Mouse (Mus musculus): ENCODE results near the gene Scpep1.

DNA sequence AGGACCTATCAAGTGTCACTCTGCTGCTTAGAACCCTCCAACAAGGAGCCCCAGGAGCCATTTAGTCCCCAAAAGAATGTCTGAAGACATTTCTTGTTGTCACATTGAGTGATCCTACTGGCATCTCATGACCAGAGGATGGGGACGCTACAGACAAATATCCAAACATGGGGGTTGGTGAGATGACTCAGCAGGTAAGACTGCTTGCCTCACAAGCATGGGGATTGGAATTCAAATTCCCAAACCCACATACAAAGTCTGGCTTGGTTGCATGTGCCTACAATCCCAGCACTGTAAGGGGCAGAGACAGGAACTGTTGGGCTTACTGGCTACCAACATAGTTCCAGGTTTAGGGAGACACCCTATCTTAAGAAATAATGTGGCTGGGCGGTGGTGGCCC, 17.4 kb downstream of the Scpep1 start:
- TF ChIP-seq POLR2A (IDR thresholded peaks at IDR 0.05; ENCODE audit: control insufficient read depth, low read depth, low read length) (no peak), CTCF (IDR thresholded peaks at IDR 0.05; ENCODE audit: control insufficient read depth, insufficient read depth, insufficient replicate concordance, low read depth, low read length) (no peak)

Data from testis, adult 2 months (tissue).